Mouse (Mus musculus) MEL (cell line): ENCODE results near the gene Cd9.

Experiments used
- CTCF ChIP-seq, 3 experiments: IDR thresholded peaks in 2 of 3; conservative IDR thresholded peaks in 1 of 3; 2 replicates each; pipeline ENCODE4 v1.5.1; 2011 to 2012; ENCODE audit warnings: low read length in 3 of 3, low read depth in 2 of 3, mild to moderate bottlenecking in 2 of 3, improper control_type of control experiment in 1 of 3, inconsistent platforms in 1 of 3, mixed read lengths in 1 of 3, moderate library complexity in 1 of 3; ENCODE audit not compliant: control insufficient read depth in 1 of 3, insufficient read depth in 1 of 3, poor library complexity in 1 of 3, severe bottlenecking in 1 of 3
- GATA1 ChIP-seq: IDR thresholded peaks from 2 replicates; pipeline ENCODE4 v1.6.1; 2011; ENCODE audit warnings: low read depth, low read length, improper control_type of control experiment
- JUND ChIP-seq: IDR thresholded peaks from 2 replicates; pipeline ENCODE4 v1.6.1; 2011; ENCODE audit warnings: low read depth, mild to moderate bottlenecking, improper control_type of control experiment, low read length
- MAFK ChIP-seq: IDR thresholded peaks from 2 replicates; pipeline ENCODE4 v1.6.1; 2011; ENCODE audit warnings: low read depth, mild to moderate bottlenecking, low read length, improper control_type of control experiment, borderline replicate concordance
- MXI1 ChIP-seq: IDR thresholded peaks from 2 replicates; pipeline ENCODE4 v1.6.1; 2011; ENCODE audit warnings: mild to moderate bottlenecking, low read depth, low read length, improper control_type of control experiment
- NELFE ChIP-seq: IDR thresholded peaks from 2 replicates; pipeline ENCODE4 v1.6.1; 2011; ENCODE audit warnings: low read depth, low read length, improper control_type of control experiment
- POLR2A ChIP-seq, 2 experiments: IDR thresholded peaks; 2 replicates each; pipeline ENCODE4 v1.6.1; 2011 to 2012; ENCODE audit warnings: low read length in 2 of 2, mild to moderate bottlenecking in 2 of 2, control low read depth in 1 of 2, improper control_type of control experiment in 1 of 2, low read depth in 1 of 2, moderate library complexity in 1 of 2; ENCODE audit not compliant: control insufficient read depth in 1 of 2, insufficient read depth in 1 of 2, poor library complexity in 1 of 2
- POLR2AphosphoS5 ChIP-seq: IDR thresholded peaks from 2 replicates; pipeline ENCODE4 v1.6.1; 2012; ENCODE audit warnings: low read depth, borderline replicate concordance, mild to moderate bottlenecking, inconsistent platforms, low read length, moderate library complexity, mixed read lengths
- RAD21 ChIP-seq: IDR thresholded peaks from 2 replicates; pipeline ENCODE4 v1.6.1; 2011; ENCODE audit warnings: mild to moderate bottlenecking, low read depth, low read length, improper control_type of control experiment
- TAL1 ChIP-seq: IDR thresholded peaks from 2 replicates; pipeline ENCODE4 v1.6.1; 2012; ENCODE audit warnings: mild to moderate bottlenecking, inconsistent platforms, low read length, moderate library complexity, mixed read lengths

DNA sequence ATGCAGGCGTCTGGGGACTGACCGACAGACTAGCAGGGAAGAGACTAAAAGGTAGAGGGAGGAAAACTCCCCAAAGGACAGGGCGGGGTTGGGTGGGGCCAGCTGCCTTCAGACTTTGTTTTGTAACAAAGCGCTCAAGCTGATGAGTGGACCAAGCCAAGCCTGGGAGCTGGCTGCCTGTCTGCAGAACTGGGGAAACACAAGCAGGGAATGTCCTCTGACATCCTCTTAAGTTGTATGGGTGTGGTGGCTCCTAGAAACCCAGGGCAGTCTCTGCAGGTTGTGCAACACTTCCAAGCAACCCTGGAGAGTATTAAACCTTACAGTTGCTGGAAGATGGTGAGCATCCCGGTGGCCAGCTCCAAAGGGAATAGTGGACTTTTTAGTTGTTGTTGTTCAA lies 1.4 kb downstream of the Cd9 start:
- no peak for TF ChIP-seq MAFK
- TF ChIP-seq CTCF (IDR thresholded peaks at IDR 0.05 in 2 of 3, conservative IDR thresholded peaks at IDR 0.05 in 1 of 3; ENCODE audit: control insufficient read depth in 1 of 3, insufficient read depth in 1 of 3, low read depth in 2 of 3, low read length in 3 of 3, poor library complexity in 1 of 3, severe bottlenecking in 1 of 3): no peak
- no peak for TF ChIP-seq POLR2A (IDR thresholded peaks at IDR 0.05; ENCODE audit: control insufficient read depth in 1 of 2, insufficient read depth in 1 of 2, low read depth in 1 of 2, low read length in 2 of 2, poor library complexity in 1 of 2)
- no peak for TF ChIP-seq POLR2AphosphoS5
- no peak for TF ChIP-seq RAD21
- no peak for TF ChIP-seq GATA1
- TF ChIP-seq MXI1: no peak
- TF ChIP-seq TAL1: no peak
- TF ChIP-seq JUND: no peak
- no peak for TF ChIP-seq NELFE
